Mouse (Mus musculus) T-helper 17 cell (primary cell): ENCODE measurements at regions not wholly inside any gene's neighbourhood (a gene's known extent, or its start where the extent isn't known, plus 50 kb on each side); places are given as distances from the start of the nearest gene placed in this dataset.

ENCODE experiments used
- in situ Hi-C, 2 experiments: fragments of 300-600 bp; cut with MboI, MseI; formaldehyde crosslinking; loops; 1 replicate in 1 of 2; 2 replicates in 1 of 2; pipeline ENCODE4 v1.15.1; 2025; ENCODE audit warnings: high pct_unique_total_duplicates in 2 of 2

DNA sequence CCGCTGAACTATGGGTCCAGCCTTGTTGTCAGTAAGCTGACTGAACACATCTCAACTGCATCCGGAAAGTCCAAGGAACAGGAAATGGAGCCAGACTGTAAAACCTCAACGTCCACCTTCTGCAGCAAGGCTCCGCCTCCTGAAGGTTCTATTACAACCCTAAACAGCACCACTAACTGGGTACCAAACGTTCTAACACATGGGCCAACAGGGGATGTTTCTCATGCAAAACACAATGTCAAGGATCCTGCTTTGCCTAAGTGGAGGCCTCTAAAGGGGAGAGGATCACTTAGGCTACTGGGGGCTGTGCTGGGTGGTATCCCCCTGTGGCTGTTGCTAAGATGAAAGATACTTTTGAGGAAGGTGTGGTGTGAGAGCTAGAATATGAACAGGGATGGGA, 51.0 kb upstream of the Stt3b start:
- in situ Hi-C loops, result no loop called here

DNA sequence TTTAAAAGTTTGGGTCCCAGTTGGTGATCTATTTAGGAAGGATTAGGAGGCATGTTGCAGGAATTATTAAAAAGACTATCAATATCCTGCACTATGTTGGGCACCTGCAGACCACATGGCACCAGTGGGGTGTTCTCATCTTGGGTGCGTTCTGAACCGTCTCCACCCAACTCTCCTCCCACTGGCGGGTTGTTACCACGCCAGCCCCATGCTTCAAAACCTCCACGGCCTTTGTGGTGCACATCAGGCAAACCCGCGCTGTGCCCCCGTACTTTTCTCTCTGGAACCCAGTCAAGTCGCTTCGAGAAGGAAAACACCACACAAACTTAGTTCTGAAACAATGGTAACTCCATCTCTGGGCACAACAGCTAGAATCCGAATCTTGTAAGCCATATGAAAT, 51.7 kb upstream of the Stt3b start:
- in situ Hi-C loops, result no loop called here

DNA sequence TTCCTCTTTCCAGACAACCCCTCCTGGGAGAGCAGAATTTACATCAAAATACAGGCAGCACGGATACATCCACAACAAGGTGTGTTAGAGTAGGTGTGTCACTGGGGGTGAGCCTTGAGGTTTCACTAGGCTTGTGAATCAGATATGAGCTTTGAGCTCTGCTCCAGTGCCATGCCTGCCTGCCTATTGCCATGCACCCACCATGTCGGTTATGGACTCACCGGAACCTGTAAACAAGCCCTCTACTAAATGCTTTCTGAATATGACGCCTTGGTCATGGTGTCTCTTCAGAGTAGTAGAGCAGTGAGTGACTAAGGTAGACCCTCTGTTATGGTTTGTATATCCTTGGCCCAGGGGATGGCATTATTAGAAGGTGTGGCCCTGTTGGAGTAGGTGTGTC, 52.3 kb upstream of the Stt3b start:
- in situ Hi-C loops, result no loop called here

GRCm38 (mm10) chr9:115364919-115365861, 55.0 kb upstream of the Stt3b start:
- in situ Hi-C loops, result no loop called here

DNA sequence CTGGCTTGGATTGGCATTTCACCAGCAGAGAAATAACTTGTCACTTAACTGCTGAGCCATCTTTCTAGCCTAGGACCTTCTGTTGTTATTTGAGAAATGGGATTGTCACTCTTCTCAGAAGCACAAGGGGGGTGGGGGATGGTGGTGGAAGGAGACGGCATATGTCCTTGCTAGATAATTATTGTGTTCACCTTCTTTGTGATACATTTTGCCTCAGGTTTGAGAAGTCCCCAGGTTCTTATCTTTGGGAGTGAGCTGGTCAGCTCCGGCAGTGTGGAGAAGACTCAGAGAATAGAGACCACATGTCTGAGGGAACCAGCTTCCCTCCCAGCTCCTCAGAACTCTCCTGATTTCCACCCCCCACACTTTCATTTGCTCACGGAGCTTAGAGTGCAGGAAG, 57.6 kb upstream of the Stt3b start:
- in situ Hi-C loops, result no loop called here

DNA sequence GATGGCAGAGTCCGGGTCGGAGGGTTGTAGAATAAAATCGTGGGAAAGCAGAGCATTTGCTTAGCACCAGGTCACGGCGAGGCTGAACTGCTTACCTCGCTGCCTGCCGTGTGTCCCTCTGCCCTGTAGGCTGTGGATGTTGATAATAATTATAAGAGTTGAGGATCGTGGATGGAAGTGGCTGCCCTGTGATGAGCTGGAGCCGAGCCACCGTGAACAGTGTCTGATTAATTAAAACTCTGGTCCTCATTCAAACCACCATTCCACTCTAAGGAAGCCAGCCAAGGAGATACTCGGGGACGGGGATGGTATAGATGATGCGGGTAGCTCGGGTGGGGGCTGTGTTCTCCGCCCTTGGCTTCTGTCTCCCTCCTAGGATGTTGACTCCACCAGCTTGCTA, 70.1 kb upstream of the Stt3b start:
- in situ Hi-C loops, result no loop called here

DNA sequence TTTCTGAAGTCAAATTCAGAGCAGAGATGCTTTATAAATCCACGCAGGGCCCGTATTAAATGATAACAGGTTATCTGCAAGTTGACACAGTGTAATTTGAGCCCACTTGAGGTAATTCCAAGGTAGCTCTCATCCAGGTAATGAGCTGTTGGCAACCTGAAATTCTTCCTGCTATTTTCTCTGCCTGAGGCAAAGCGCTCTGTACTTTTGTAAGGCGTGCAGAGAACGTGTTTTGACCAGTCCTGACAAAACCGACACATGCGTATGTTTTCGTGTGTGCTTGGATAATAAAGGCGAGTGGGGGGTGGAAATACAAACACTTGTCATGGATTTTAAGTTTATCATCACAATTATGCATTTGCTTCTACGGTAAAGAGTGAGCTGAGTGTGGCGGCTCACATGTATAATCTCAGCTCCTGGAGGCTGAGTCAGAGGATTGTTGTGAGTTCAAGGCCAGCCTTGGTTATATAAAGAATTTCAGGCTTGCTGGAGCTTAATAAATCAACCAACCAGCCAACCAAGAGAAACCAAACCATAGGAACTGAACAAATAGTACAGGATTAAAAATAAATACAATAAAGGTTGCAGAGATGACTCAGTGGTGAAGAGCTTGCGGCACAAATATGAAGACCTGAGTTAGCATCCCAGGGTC, 72.7 kb upstream of the Stt3b start:
- in situ Hi-C loops, result no loop called here

DNA sequence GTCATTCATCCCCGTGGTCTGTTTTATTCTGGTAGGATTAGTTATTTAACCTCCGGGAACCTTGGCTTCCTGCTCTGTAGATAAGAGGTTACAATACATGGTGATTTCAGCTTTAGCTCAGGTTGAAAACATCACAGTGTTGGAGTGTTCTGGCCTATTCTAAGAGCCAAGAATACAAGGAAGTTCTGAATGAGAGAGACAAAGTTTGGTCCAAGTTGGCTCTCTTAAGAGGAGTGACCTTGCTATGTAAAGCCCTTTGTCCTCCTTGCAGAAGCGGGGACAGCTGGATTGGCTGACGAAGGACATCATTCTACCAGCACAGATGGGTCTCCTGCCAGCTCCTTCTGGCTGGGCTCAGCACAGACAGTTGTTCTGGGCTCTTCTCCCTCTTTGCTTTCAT, 73.7 kb upstream of the Stt3b start:
- in situ Hi-C loops, result no loop called here

- in situ Hi-C loops, result no loop called here
Measured at GRCm38 (mm10) chr9:115384345-115384744, 74.1 kb upstream of the Stt3b start.

DNA sequence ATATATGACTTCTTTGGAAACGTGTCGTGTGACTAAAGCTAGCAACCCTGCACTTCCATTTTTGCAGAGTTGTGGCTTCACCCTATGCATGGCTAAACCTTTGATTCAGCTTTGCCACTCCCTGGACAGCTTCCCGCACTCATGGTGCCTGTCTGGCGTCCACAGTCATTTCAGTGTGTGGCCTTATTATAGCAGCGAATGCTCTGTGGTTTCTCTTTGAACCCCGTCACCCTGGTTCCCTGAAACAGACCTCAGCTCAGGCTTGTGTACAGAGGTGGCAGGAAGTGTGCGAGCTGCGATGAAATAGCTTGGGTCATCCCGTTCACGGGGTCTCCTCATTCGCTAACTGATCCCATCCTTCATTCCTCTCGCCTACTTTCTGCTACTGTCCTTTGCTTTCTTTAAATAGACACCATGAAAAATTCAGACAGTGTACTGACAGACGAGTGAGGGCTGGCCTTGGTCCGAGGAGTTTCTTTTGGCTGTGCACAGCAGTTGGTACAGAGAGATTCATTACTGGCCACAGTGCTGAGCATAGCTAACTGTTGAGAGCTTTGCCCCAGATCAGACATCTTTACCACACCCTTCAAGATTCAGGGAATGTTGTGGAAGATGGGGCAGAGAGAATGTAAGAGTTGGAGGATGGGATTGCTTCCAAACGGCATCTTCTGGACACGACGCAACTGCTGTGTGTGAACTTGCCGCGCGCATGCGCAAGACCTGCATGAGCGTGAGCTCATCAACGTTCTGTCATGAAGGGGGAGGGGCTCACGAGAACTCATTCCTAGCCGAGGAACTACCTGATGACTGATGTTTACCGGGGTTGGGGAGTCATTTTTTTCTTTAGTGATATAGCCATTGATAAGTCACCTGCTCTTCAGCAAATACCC, 77.5 kb upstream of the Stt3b start:
- in situ Hi-C loops, result no loop called here

GRCm38 (mm10) chr9:115388361-115388759, 78.1 kb upstream of the Stt3b start:
- in situ Hi-C loops, result no loop called here

GRCm38 (mm10) chr9:115389082-115389481, 78.9 kb upstream of the Stt3b start:
- in situ Hi-C loops, result no loop called here

DNA sequence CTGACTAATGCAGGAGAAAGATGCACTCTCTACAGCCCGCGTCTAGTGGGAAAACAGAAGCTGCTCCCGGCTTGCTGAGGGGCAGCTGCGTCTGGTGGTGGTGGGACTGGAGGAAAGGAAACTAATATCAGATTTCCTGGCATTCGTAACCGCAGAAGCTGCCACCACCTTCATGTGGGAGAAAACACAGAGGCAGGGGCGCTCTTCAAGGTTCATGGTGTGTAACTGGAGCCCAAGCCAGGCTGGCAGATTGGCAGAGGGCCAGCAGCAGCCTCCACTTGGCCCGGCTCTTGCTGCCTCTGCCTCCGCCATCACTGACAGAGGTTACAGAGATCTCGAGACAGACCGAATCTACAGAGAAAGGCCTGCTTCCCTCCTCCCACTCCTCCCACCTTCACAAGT, 80.7 kb upstream of the Stt3b start:
- in situ Hi-C loops, result no loop called here

GRCm38 (mm10) chr9:115395511-115395910, 85.3 kb upstream of the Stt3b start:
- in situ Hi-C loops, result no loop called here

DNA sequence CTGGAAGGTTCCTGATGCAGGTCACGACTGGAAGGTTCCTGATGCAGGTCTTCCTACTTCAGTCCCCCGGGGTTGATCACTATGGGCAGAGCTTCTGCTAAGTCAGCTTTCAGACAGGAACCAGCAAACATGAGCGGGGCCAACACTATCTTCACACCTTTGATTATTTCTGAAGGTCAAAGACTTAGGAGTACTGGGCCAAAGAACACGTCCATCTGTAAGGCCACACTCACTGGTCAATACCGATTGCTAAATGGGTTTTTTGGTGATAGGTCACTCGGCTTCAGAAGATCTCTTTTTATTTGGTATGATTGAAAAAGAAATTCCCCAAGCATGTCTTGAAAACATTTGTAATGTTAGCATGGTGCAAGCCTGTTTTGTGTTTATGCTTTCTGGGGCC, 90.2 kb upstream of the Stt3b start:
- in situ Hi-C loops, result loop anchor here in 1 of 2 experiments (5.0 kb wide), 1 partner anchor 73 kb away; no protein-coding TSS in a partner anchor

GRCm38 (mm10) chr9:115401405-115402151, 91.4 kb upstream of the Stt3b start:
- in situ Hi-C loops, result loop anchor here in 1 of 2 experiments (5.0 kb wide), 1 partner anchor 74 kb away; no protein-coding TSS in a partner anchor

- in situ Hi-C loops, result loop anchor here in 1 of 2 experiments (5.0 kb wide), 1 partner anchor 75 kb away; no protein-coding TSS in a partner anchor
Measured at GRCm38 (mm10) chr9:115402661-115403060, 92.4 kb upstream of the Stt3b start.

DNA sequence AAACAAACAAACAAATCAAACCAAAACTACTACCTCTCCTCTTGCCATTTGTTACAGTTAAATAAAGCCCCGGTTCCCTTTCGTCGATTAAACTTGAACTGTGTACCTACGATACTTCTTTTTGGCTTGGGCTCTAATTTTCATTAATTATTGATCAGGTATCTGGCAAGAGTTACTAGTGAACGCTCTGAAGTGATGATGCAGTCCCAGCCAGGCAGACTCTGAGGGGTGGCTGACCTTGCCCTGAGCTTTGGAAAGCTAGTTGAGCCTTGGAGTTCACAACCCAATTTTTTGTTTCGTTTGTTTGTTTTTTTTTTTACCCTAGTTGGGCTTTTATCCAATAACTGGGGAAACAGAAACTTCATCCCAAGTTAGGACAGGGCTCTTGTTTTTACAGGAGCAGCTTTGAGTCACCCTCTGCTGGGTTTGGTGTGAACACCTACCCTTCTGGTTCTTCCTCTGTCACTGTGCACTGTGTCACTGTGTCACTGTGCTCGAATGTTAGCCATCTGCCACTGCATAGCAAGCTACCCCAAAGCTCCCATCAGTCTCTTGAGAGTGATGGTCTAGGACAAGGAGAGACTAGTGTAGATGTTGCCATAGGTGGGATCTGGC, 93.2 kb upstream of the Stt3b start:
- in situ Hi-C loops, result loop anchor here in 1 of 2 experiments (5.0 kb wide), 1 partner anchor 76 kb away; no protein-coding TSS in a partner anchor

DNA sequence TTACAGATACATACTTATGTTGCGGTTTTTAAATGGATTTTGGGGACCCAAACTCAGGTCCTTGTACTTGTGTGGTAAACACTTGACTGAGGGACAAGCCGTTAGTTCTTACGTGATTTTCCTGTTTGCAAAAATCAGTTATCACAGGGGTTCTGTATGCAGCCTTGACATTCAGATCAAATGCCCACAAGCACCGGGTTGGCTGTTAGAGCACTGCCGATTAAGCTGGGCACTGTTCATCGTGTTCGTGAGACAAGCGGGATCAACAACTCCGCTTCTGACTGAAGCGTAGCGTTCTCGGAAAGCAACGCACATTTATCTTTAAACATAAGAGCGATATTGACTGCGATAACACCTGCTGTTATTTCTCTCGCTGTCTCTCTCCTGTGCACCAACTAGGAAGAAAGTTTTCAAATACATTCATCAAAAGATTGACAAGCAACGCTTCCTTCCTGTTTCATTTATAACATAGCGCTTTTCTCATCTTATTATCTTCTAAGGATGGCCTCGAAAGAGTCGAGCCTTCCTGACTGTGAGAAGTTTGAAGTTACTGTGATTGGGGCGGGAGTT, 97.8 kb upstream of the Stt3b start:
- in situ Hi-C loops, result no loop called here

DNA sequence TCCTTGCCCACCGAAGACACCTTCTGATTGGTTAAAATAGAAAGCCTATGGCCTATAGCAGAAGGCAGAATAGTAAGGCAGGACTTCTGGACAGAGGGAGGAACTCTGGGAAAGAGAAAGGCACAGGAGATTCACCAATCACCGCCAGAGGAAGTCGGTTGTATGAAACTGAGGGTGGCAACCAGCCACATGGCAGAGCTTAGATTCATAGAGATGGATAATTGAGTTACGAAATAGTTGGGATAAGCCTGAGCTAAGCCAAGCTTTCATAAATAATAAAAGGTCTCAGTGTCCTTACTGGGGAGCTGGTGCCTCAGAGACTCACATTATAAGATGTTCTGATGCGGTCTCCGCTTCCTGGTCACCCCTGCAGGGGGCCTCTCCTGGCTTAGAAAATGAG, 98.7 kb upstream of the Stt3b start:
- in situ Hi-C loops, result no loop called here
